In the genomic region with DNA sequence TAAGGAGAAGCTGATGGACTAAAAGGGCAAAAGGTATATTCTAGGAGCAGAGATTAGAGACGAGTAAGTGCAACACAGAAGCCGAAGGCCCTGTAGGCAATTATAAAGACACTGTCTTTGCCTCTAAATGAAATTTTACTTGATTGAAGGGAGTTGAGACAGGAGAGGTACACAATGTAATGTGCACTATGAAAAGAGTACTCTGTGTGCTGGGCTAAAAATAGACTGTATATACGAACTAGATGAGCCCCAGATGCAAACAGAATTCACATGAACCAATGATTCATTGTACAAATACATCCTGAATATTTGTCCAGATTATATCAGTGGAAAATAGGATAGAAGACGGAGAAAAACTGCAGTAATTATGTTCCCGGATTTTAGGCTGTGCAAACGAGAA, we compare ENCODE assay signal across 22 mouse cellular contexts. TPM values are rescaled to one million over a fixed set of nuclear protein-coding genes. Genes with fewer than 3 reads are reported as not detected.
DNase-seq lines count a peak whose midpoint lies in the region; ATAC-seq and TF ChIP-seq lines count a peak whose summit lies in the region.
"Had no signal": no experiment of that assay in that cellular context is flagged by ENCODE, and none has a peak within 500 bp of the region (broad histone marks: within the 10 kb centered on the region; RNA-seq: fewer than 3 reads in every experiment).

No protein-coding gene starts in this region.

- H3K4me2 ChIP-seq in intestine, embryonic 14.5 days (ENCODE audit: low read length), result no peak overlapping the region
- no peak overlapping the region for H3K4me2 ChIP-seq in intestine, embryonic 15.5 days (replicated peaks)
- H3K4me2 ChIP-seq in lung, embryonic 16.5 days (ENCODE audit: low read depth, low read length), result no peak overlapping the region
- H3K4me2 ChIP-seq in forebrain, embryonic 15.5 days (replicated peaks), result no peak overlapping the region
- H3K4me2 ChIP-seq: embryonic facial prominence, embryonic 13.5 days; heart, embryonic 11.5 days; heart, embryonic 15.5 days; hindbrain, embryonic 14.5 days had no signal

- no peak for TF ChIP-seq CTCF in embryonic fibroblast, embryonic 13.5 days (IDR thresholded peaks at IDR 0.05; ENCODE audit: borderline replicate concordance, insufficient read depth, low read length)

- no peaks in the 10 kb centered on the region for H3K36me3 ChIP-seq in intestine, embryonic 14.5 days (ENCODE audit: control insufficient read depth, insufficient read depth, low read length)
- no peaks in the 10 kb centered on the region for H3K36me3 ChIP-seq in intestine, embryonic 15.5 days
- no peaks in the 10 kb centered on the region for H3K36me3 ChIP-seq in lung, embryonic 16.5 days (ENCODE audit: control insufficient read depth, insufficient read depth, low read length)
- H3K36me3 ChIP-seq in forebrain, embryonic 15.5 days, result no peaks in the 10 kb centered on the region
- H3K36me3 ChIP-seq: embryonic facial prominence, embryonic 13.5 days; forebrain, embryonic 10.5 days; heart, embryonic 15.5 days had no signal

- no peak overlapping the region for H3K9ac ChIP-seq in intestine, embryonic 14.5 days (ENCODE audit: low read length)
- no peak overlapping the region for H3K9ac ChIP-seq in intestine, embryonic 15.5 days
- no peak overlapping the region for H3K9ac ChIP-seq in lung, embryonic 16.5 days (ENCODE audit: low read length)
- H3K9ac ChIP-seq in forebrain, embryonic 15.5 days (replicated peaks), result no peak overlapping the region
- H3K9ac ChIP-seq: embryonic facial prominence, embryonic 13.5 days; heart, embryonic 15.5 days; hindbrain, embryonic 14.5 days had no signal

- peak overlapping the region; percentile 22; the same call in 1 of the 2 replicates for H3K27ac ChIP-seq in intestine, embryonic 14.5 days (ENCODE audit: low read depth)
- H3K27ac ChIP-seq in intestine, embryonic 15.5 days, result no peak overlapping the region
- peak overlapping the region; percentile 78 for H3K27ac ChIP-seq in lung, embryonic 16.5 days (ENCODE audit: low read length)
- H3K27ac ChIP-seq in embryonic fibroblast, embryonic 13.5 days (ENCODE audit: insufficient read depth, low read length), result peak overlapping the region; percentile 40; the same call in 1 of the 2 replicates
- H3K27ac ChIP-seq in forebrain, embryonic 15.5 days (replicated peaks), result no peak overlapping the region
- H3K27ac ChIP-seq: embryonic facial prominence, embryonic 13.5 days; forebrain, embryonic 10.5 days; heart, adult 2 months; heart, embryonic 15.5 days; hindbrain, embryonic 14.5 days had no signal

- no peak for ATAC-seq in intestine, embryonic 14.5 days (replicated peaks; ENCODE audit: low FRiP score, low TSS enrichment, low read depth)
- ATAC-seq in intestine, embryonic 15.5 days, result no peak
- ATAC-seq in lung, embryonic 16.5 days (ENCODE audit: low read depth), result peak; percentile 41; the same call in 1 of the 2 replicates
- ATAC-seq in forebrain, embryonic 15.5 days (replicated peaks), result no peak
- ATAC-seq: forebrain, embryonic 14.5 days had no signal

- no peak for TF ChIP-seq POLR2A in embryonic fibroblast, embryonic 13.5 days (IDR thresholded peaks at IDR 0.05; ENCODE audit: low read depth, low read length)

- 39% methylated on average over 6 of the region's 6 CpGs for WGBS in intestine, embryonic 14.5 days
- 42% methylated on average over 6 of the region's 6 CpGs for WGBS in intestine, embryonic 15.5 days
- WGBS in lung, embryonic 16.5 days, result 34% methylated on average over 6 of the region's 6 CpGs
- WGBS in forebrain, embryonic 15.5 days, result 74% methylated on average over 6 of the region's 6 CpGs

- no peak for DNase-seq in intestine, embryonic 14.5 days (ENCODE audit: low spot score)
- no peak for DNase-seq in lung, postnatal 14 days
- no peak for DNase-seq in cerebellum, adult 9-10 months
- DNase-seq: adrenal gland, adult 2 months; adrenal gland, postnatal 25 days; cerebellum, adult 2 months; cerebellum, postnatal 25 days; heart, adult 2 months had no signal

- H3K4me1 ChIP-seq in intestine, embryonic 14.5 days (replicated peaks; ENCODE audit: control insufficient read depth, insufficient read depth, low read length), result 0 out of 2 replicates have a peak, but pooled peaks cover 3% of the 10 kb centered on the region
- no peaks in the 10 kb centered on the region for H3K4me1 ChIP-seq in intestine, embryonic 15.5 days (replicated peaks)
- no peaks in the 10 kb centered on the region for H3K4me1 ChIP-seq in lung, embryonic 16.5 days (replicated peaks; ENCODE audit: control insufficient read depth, insufficient read depth, low read length)
- H3K4me1 ChIP-seq in embryonic fibroblast, embryonic 13.5 days (ENCODE audit: control insufficient read depth, insufficient read depth, low read length), result no peaks in the 10 kb centered on the region
- no peaks in the 10 kb centered on the region for H3K4me1 ChIP-seq in forebrain, embryonic 15.5 days
- H3K4me1 ChIP-seq: embryonic facial prominence, embryonic 13.5 days; forebrain, embryonic 10.5 days had no signal

- no peak overlapping the region for H3K4me3 ChIP-seq in intestine, embryonic 14.5 days (ENCODE audit: low read depth, low read length)
- no peak overlapping the region for H3K4me3 ChIP-seq in intestine, embryonic 15.5 days (replicated peaks)
- H3K4me3 ChIP-seq in lung, embryonic 16.5 days (ENCODE audit: low read length), result no peak overlapping the region
- no peak overlapping the region for H3K4me3 ChIP-seq in embryonic fibroblast, embryonic 13.5 days (ENCODE audit: insufficient read depth, low read length)
- H3K4me3 ChIP-seq in forebrain, embryonic 15.5 days, result no peak overlapping the region
- H3K4me3 ChIP-seq: embryonic facial prominence, embryonic 13.5 days; erythroblast, embryonic 14.5 days; forebrain, embryonic 10.5 days; heart, adult 2 months; heart, embryonic 15.5 days had no signal

- no peaks in the 10 kb centered on the region for H3K27me3 ChIP-seq in intestine, embryonic 14.5 days (replicated peaks; ENCODE audit: control insufficient read depth, insufficient read depth, low read length)
- no peaks in the 10 kb centered on the region for H3K27me3 ChIP-seq in intestine, embryonic 15.5 days (replicated peaks)
- H3K27me3 ChIP-seq in lung, embryonic 16.5 days (ENCODE audit: control insufficient read depth, insufficient read depth, low read depth, low read length), result no peaks in the 10 kb centered on the region
- no peaks in the 10 kb centered on the region for H3K27me3 ChIP-seq in forebrain, embryonic 15.5 days
- H3K27me3 ChIP-seq: CH12.LX; heart, embryonic 15.5 days had no signal

- no peaks in the 10 kb centered on the region for H3K9me3 ChIP-seq in intestine, embryonic 14.5 days (ENCODE audit: control insufficient read depth, low read length)
- no peaks in the 10 kb centered on the region for H3K9me3 ChIP-seq in intestine, embryonic 15.5 days
- H3K9me3 ChIP-seq in lung, embryonic 16.5 days (ENCODE audit: control insufficient read depth, low read length), result no peaks in the 10 kb centered on the region
- no peaks in the 10 kb centered on the region for H3K9me3 ChIP-seq in forebrain, embryonic 15.5 days
- H3K9me3 ChIP-seq: embryonic facial prominence, embryonic 13.5 days; forebrain, embryonic 10.5 days; heart, embryonic 15.5 days had no signal

RNA-seq across cellular contexts. Expression of gene Serpina7, which starts 57.1 kb away (rescaled TPM):
- not detected in 2 replicates for polyA plus RNA-seq in intestine, embryonic 14.5 days (2014; fragmentation: Nextera tagmentation; extraction: Ambion mirVana)
- polyA plus RNA-seq in intestine, embryonic 15.5 days (2015; fragmentation: Nextera tagmentation; extraction: Ambion mirVana), result 0.14 TPM in 1 of 2 replicates, not detected in the other
- polyA plus RNA-seq in lung, embryonic 16.5 days (2015; fragmentation: Nextera tagmentation; extraction: Ambion mirVana), result 0.23 and 0.25 TPM in 2 replicates
- polyA plus RNA-seq in embryonic fibroblast, embryonic 13.5 days (2011; ENCODE audit: insufficient read length, low read depth, missing spikeins), result not detected in 2 replicates
- not detected in 2 replicates for polyA plus RNA-seq in forebrain, embryonic 15.5 days (2015; fragmentation: Nextera tagmentation; extraction: Ambion mirVana)
- polyA plus RNA-seq: adrenal gland, adult 2 months; cerebellum, adult 2 months; cortical plate, adult 2 months; embryonic facial prominence, embryonic 13.5 days; erythroblast, embryonic 14.5 days; forebrain, embryonic 10.5 days; forebrain, embryonic 14.5 days; heart, adult 2 months; heart, embryonic 11.5 days; heart, embryonic 15.5 days; hindbrain, embryonic 14.5 days had no signal

RNA-seq across cellular contexts. Expression of gene 4930513O06Rik, which starts 58.1 kb away (rescaled TPM):
- not detected in 2 replicates for polyA plus RNA-seq in intestine, embryonic 14.5 days (2014; fragmentation: Nextera tagmentation; extraction: Ambion mirVana)
- not detected in 2 replicates for polyA plus RNA-seq in intestine, embryonic 15.5 days (2015; fragmentation: Nextera tagmentation; extraction: Ambion mirVana)
- not detected in 2 replicates for polyA plus RNA-seq in lung, embryonic 16.5 days (2015; fragmentation: Nextera tagmentation; extraction: Ambion mirVana)
- not detected in 2 replicates for polyA plus RNA-seq in embryonic fibroblast, embryonic 13.5 days (2011; ENCODE audit: insufficient read length, low read depth, missing spikeins)
- polyA plus RNA-seq in forebrain, embryonic 15.5 days (2015; fragmentation: Nextera tagmentation; extraction: Ambion mirVana), result not detected in 2 replicates
- polyA plus RNA-seq: adrenal gland, adult 2 months; cerebellum, adult 2 months; cortical plate, adult 2 months; embryonic facial prominence, embryonic 13.5 days; erythroblast, embryonic 14.5 days; forebrain, embryonic 10.5 days; forebrain, embryonic 14.5 days; gonadal fat pad, adult 2 months; heart, adult 2 months; heart, embryonic 11.5 days; heart, embryonic 15.5 days; hindbrain, embryonic 14.5 days had no signal

Comparison
In these comparisons a context has a peak if more than half of its experiments do, and no peak if none do; other contexts are left out.
1. H3K27ac ChIP-seq: peak in intestine, embryonic 14.5 days (single experiment), lung, embryonic 16.5 days (single experiment) and embryonic fibroblast, embryonic 13.5 days (single experiment); none in intestine, embryonic 15.5 days (single experiment) and forebrain, embryonic 15.5 days (single experiment).